Mouse (Mus musculus) liver, embryonic 16.5 days (tissue): ENCODE data around the gene Sfxn2. TPM values are rescaled to one million over a fixed set of nuclear protein-coding genes. Genes with fewer than 3 reads are reported as not detected.

Experiments used
- ATAC-seq: fragments of 200-750 bp; cut with Nextera tagmentation; 2 replicates; pipeline ENCODE4 v1.8.0; 2017; ENCODE audit warnings: low read depth, mild to moderate bottlenecking, moderate number of reproducible peaks, moderate library complexity
- H3K27ac ChIP-seq: fragments of 300-500 bp; sonication (generic); 2 replicates; pipeline ENCODE4 v1.5.1; 2014; ENCODE audit warnings: mild to moderate bottlenecking, low read length
- H3K27me3 ChIP-seq: fragments of 300-500 bp; sonication (generic); 2 replicates; pipeline ENCODE4 v1.6.1; 2014; ENCODE audit warnings: low read depth, low read length, mixed read lengths; ENCODE audit not compliant: control insufficient read depth, insufficient read depth
- H3K36me3 ChIP-seq: fragments of 300-500 bp; sonication (generic); 2 replicates; pipeline ENCODE4 v1.6.1; 2014; ENCODE audit warnings: mild to moderate bottlenecking; ENCODE audit not compliant: control insufficient read depth, insufficient read depth
- H3K4me1 ChIP-seq: fragments of 300-500 bp; sonication (generic); 2 replicates; pipeline ENCODE4 v1.6.1; 2014; ENCODE audit warnings: low read depth, low read length, mixed read lengths; ENCODE audit not compliant: control insufficient read depth
- H3K4me2 ChIP-seq: fragments of 300-500 bp; sonication (generic); 2 replicates; pipeline ENCODE4 v1.6.1; 2014; ENCODE audit warnings: low read depth, low read length, mixed read lengths
- H3K4me3 ChIP-seq: fragments of 300-500 bp; sonication (generic); 2 replicates; pipeline ENCODE4 v1.5.1; 2014; ENCODE audit warnings: low read depth, mild to moderate bottlenecking, low read length
- H3K9ac ChIP-seq: fragments of 300-500 bp; sonication (generic); 2 replicates; pipeline ENCODE4 v1.6.1; 2014; ENCODE audit warnings: low read depth, low read length
- H3K9me3 ChIP-seq: fragments of 300-500 bp; sonication (generic); replicated peaks from 2 replicates; pipeline ENCODE4 v1.6.1; 2016; ENCODE audit warnings: low read length; ENCODE audit not compliant: control insufficient read depth
- WGBS: fragments of 180-500 bp; shearing (Covaris S2); extraction: QIAGEN DNeasy Blood & Tissue Kit; methylation state at CpG from one replicate; pipeline ENCODE4 v1.1.7; 2014; ENCODE audit not compliant: insufficient replicate concordance; 5-methylcytosine and 5-hydroxymethylcytosine counted together
- polyA plus RNA-seq: library from polyadenylated mRNA; unstranded; fragments of >200 nt; fragmentation: Nextera tagmentation; extraction: Ambion mirVana; gene quantifications from 2 replicates; pipeline ENCODE4 v1.2.1, GENCODE M21; 2015

Gene Sfxn2
- polyA plus RNA-seq, 1 experiment from 2014 or later, result 37.6 TPM

DNA sequence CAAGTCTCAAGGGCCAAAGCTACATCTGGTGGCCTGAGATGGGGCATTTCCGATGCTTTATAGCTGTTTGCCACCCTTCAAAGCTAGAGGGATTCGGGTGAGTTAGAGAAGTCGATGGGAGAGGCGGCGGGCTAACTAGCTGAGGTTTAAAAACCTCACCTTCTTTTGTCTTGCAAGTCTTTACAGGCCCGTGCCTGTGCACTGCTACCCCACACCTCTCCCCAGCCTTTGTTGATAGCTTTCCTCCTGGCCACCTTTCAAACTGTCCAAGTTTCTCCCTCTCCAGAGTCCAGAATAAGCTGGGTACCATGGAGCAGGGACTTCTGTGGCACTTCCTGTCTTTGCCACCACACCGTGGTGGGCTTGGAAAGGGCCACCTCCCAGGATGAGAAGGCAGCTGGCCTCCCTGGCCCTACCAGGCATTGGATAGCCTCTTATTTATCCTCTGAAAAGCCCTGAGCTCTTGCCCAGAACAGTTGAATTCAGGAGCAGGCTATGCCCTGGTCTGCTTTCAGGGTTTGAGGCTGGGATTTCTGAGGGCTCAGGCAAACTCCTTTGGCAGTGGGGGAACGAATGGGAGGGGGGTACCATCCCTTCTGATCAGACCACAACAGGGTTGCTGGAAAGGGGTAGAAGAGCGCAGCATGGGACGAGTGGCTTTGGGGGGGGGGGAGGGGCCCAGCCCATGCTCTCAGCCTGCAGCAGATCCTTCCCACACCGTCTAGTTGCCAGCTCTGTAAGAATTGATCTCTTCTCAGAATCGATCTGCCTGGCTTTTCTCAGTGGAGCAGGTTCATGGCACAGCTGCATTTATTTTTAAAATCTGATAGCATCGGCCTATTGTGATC is 43.3 kb upstream of the Sfxn2 start:
- Histone ChIP-seq H3K36me3 (no peaks in the 10 kb centered on the region), H3K9me3 (no peaks in the 10 kb centered on the region), H3K27ac (no peak overlapping the region), H3K9ac (no peak overlapping the region), H3K27me3 (peaks cover 2% of the 10 kb centered on the region), H3K4me3 (no peak overlapping the region), H3K4me1 (peaks cover 48% of the 10 kb centered on the region), H3K4me2 (no peak overlapping the region)
- WGBS, result 38% methylated on average over 13 of the region's 13 CpGs
- ATAC-seq, result no peak

DNA sequence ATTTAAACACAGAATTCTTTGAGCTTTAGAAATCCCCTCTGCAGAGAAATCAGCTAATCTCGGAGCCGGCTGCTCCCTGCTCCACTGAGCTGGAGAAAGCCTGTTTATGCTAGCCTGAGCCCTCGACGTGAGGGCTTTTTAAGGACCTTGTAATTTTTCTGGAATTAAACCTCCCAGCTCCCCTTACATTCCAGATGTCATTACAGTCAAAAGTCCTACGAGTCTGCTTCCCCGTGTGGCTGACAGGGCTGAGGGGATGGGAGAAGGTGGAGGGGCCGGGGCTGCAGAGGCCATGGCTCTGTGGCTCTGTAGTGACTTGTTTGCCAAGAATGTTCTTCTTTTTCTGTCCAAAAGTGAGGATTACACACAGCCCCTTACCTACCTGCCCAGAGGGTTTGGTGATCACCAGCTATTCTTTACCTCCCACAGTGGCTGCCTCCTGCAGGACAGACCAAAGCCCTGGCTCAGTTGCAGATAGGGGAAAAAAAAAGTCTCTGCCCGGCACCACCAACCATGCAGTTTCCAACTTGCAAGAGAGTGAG is 42.6 kb upstream of the Sfxn2 start:
- WGBS, result 56% methylated on average over 8 of the region's 8 CpGs
- Histone ChIP-seq H3K4me1 (peaks cover 45% of the 10 kb centered on the region), H3K4me2 (no peak overlapping the region), H3K4me3 (no peak overlapping the region), H3K27me3 (no peaks in the 10 kb centered on the region; the same call in none of the 2 replicates), H3K36me3 (no peaks in the 10 kb centered on the region), H3K27ac (no peak overlapping the region), H3K9me3 (no peaks in the 10 kb centered on the region), H3K9ac (no peak overlapping the region)
- no peak for ATAC-seq

DNA sequence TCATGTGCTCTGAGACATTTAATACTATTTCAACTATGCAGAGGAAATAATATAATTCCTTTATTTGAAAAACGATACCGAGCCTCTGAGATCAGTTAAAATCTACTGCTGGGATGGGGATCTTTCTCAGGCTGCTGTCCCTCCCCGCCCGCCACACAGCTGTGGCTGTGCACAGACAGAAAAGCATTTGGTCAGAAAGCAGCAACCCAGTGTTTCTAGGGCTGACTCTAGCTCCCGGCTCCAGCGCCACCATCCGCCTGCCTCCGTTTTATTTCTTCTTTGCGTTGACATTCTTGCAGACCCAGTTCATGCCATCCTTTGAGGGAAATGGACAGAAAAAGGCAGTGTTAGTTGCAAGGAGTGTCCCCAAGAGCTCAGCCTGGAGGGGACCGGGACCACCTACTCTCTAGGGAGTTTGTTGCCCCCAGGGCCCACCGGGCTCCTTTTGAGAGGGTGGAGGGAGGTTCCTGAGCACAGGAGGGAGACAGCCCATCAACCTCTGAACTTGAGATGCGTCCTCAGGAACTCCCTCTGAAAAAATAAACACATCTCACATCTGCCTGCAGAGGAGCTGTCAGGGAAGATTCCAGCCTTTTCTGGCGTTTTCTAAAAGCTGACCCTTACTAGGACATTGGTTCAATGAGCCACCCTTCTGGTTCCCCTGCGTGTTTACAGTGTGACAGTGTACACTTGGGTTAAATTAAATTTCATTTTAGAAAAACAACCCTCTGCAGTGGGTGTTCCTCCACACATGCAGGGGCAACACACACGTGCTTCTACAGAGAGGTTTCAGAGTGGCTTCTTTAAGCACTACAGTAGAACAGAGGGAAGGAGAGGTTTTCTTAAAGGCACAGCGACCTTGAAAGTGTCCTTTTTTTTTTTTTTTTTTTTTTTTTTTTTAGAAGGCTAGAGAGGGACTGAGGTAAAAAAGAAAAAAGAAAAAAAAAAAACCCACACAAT is 41.8 kb upstream of the Sfxn2 start:
- H3K4me3 ChIP-seq, result no peak overlapping the region
- ATAC-seq, result no peak
- no peaks in the 10 kb centered on the region for H3K9me3 ChIP-seq
- H3K4me2 ChIP-seq, result no peak overlapping the region
- 32% methylated on average over 16 of the region's 16 CpGs for WGBS
- H3K36me3 ChIP-seq, result no peaks in the 10 kb centered on the region
- H3K4me1 ChIP-seq, result peaks cover 45% of the 10 kb centered on the region
- no peaks in the 10 kb centered on the region; the same call in none of the 2 replicates for H3K27me3 ChIP-seq
- H3K27ac ChIP-seq, result no peak overlapping the region
- H3K9ac ChIP-seq, result peak overlapping the region; percentile 18; the same call in 1 of the 2 replicates

DNA sequence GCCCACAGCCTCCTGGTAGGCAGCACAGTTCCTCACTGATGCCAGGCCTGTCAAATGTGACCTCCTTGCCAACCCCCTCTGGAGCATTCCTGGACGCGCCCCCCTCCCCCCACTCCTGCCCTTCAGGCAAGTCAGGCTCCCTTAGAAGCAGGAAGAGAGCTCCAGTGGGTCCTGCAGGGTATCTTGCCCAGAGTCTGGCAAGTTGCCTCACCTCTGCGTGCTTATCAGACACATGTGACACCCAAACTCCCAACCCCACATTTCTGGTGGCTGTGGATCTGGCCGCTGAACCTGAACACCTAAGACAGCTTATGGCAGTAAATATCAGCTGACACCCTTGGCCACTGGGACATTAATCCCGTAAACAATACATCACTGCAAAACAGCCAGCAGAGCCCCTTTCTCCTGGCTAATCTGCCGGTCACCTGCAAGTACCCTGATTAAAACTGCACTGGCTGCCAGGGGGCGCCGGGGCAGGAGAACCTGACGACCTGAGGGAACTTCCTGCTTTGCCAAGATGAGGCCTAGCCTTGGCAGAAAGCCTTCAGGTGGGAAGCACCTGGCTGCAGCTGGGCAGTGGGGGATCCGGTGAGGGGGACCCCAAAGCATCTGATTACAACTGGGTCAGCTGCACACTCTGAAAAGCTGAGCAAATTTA is 41.0 kb upstream of the Sfxn2 start:
- Histone ChIP-seq H3K9ac (peak overlapping the region; percentile 23; the same call in 1 of the 2 replicates), H3K9me3 (no peaks in the 10 kb centered on the region), H3K4me2 (no peak overlapping the region), H3K4me3 (no peak overlapping the region), H3K27ac (0 out of 2 replicates have a peak overlapping the region, but pooled peaks have one; percentile 26), H3K27me3 (no peaks in the 10 kb centered on the region; the same call in none of the 2 replicates), H3K4me1 (peaks cover 45% of the 10 kb centered on the region), H3K36me3 (no peaks in the 10 kb centered on the region)
- peak; percentile 60 for ATAC-seq
- 10% methylated on average over 10 of the region's 10 CpGs for WGBS

DNA sequence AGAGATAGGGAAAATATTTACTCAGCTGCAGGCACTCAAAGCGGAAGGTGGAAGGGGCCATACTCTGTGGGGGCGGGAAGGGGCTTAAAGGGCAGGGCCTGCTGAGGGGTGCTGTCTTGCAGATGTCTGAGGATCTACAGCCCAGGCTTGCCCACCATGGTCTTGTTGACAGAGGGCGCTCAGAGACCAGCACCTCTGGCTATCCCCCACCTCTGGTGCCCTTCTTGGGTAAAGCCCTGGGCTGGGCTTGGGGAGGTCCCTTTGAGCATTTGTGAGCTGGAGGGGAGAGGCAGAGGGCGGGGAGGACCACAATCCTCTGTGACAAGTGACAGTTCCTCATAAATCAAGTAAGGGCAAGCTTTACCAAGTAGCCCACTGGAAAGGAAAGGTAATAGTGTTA is 40.1 kb upstream of the Sfxn2 start:
- peaks cover 42% of the 10 kb centered on the region for H3K4me1 ChIP-seq
- no peak overlapping the region for H3K4me2 ChIP-seq
- no peak overlapping the region for H3K4me3 ChIP-seq
- H3K27ac ChIP-seq, result no peak overlapping the region
- WGBS, result 55% methylated on average over 4 of the region's 4 CpGs
- no peak for ATAC-seq
- H3K9me3 ChIP-seq, result no peaks in the 10 kb centered on the region
- H3K27me3 ChIP-seq, result no peaks in the 10 kb centered on the region; the same call in 1 of the 2 replicates
- H3K36me3 ChIP-seq, result no peaks in the 10 kb centered on the region
- no peak overlapping the region for H3K9ac ChIP-seq

DNA sequence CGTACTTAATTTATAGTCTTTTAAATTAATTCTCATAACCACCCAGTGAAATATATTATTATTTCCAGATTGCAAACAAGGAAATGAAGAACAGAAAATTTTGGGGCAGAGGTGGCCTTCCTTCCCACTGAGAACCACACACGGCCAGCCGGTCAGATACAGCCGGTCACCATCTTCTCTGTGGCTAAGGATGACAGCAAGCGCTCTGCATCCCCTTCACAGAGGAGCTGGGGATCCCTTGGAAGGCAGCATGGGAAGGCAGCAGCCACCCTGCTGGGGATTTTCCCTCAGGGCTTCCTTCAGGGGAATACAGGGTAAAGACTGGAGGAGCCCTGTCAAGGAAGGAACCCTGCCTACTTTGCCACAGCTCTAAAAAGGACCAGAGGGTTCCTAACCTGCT is 39.6 kb upstream of the Sfxn2 start:
- Histone ChIP-seq H3K36me3 (no peaks in the 10 kb centered on the region), H3K27me3 (no peaks in the 10 kb centered on the region; the same call in 1 of the 2 replicates), H3K4me2 (no peak overlapping the region), H3K9me3 (no peaks in the 10 kb centered on the region), H3K4me1 (peaks cover 37% of the 10 kb centered on the region), H3K4me3 (no peak overlapping the region), H3K27ac (no peak overlapping the region), H3K9ac (no peak overlapping the region)
- WGBS, result 78% methylated on average over 5 of the region's 5 CpGs
- no peak for ATAC-seq

DNA sequence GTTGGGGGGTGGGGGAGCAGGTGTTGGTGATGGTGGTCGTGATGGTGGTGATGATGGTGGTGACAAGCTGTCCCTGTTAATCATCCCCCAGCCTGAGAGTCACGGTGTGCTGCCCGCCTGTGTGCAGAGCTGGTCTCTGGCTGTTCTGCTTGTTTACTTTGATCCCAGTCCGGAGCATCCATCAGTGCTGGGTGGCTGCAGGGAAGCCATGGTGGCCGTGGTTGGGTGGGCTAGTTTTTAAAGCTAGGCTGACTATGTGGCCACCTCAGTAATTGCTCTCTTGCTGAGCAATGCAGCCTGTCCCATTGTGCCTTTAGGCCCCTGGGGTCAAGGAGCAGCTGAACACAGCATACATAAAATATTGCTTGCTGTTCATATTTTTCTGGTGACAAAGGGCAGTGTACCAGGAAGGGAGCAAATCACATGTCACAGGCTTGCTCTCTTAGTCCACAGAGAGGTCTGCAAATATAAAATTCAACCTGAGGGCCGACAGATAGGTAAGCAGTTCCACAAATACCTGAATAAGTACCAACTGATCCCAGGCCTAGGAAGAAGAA is 38.5 kb upstream of the Sfxn2 start:
- Histone ChIP-seq H3K4me2 (no peak overlapping the region), H3K27me3 (no peaks in the 10 kb centered on the region; the same call in 1 of the 2 replicates), H3K27ac (no peak overlapping the region), H3K9ac (no peak overlapping the region), H3K4me1 (peaks cover 27% of the 10 kb centered on the region), H3K4me3 (no peak overlapping the region), H3K36me3 (no peaks in the 10 kb centered on the region), H3K9me3 (no peaks in the 10 kb centered on the region)
- 44% methylated on average over 6 of the region's 6 CpGs for WGBS
- no peak for ATAC-seq

DNA sequence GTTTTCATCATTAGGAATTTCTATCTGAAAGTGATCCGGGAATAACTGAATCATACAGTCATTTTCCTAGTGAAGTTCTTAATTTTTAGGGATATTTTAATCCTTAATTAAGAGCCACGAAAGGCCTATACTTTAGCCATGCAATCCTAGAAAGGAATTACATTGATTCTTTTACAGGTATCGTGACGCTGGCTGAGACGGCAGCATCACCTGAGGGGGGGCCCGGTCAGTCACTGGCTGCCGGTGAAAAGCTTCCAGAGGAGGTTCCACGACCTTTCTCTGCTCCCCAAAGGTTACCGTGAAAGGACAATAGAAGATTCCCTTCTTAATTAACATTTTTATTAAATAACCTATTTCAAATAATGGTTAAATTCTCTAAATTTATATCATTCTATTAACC is 35.8 kb upstream of the Sfxn2 start:
- no peak overlapping the region for H3K4me3 ChIP-seq
- peaks cover 7% of the 10 kb centered on the region for H3K4me1 ChIP-seq
- 83% methylated on average over 9 of the region's 9 CpGs for WGBS
- H3K9me3 ChIP-seq, result no peaks in the 10 kb centered on the region
- H3K27me3 ChIP-seq, result no peaks in the 10 kb centered on the region
- ATAC-seq, result no peak
- no peak overlapping the region for H3K9ac ChIP-seq
- no peak overlapping the region for H3K27ac ChIP-seq
- H3K4me2 ChIP-seq, result no peak overlapping the region
- H3K36me3 ChIP-seq, result no peaks in the 10 kb centered on the region
